Mouse (Mus musculus): ENCODE measurements around the gene Ptpn22.
"Not testable (repeated sequence)": the region's sequence is repeated elsewhere in the genome, so short reads cannot be mapped to it uniquely, and the experiment has no call there.

The Ptpn22 gene

DNA sequence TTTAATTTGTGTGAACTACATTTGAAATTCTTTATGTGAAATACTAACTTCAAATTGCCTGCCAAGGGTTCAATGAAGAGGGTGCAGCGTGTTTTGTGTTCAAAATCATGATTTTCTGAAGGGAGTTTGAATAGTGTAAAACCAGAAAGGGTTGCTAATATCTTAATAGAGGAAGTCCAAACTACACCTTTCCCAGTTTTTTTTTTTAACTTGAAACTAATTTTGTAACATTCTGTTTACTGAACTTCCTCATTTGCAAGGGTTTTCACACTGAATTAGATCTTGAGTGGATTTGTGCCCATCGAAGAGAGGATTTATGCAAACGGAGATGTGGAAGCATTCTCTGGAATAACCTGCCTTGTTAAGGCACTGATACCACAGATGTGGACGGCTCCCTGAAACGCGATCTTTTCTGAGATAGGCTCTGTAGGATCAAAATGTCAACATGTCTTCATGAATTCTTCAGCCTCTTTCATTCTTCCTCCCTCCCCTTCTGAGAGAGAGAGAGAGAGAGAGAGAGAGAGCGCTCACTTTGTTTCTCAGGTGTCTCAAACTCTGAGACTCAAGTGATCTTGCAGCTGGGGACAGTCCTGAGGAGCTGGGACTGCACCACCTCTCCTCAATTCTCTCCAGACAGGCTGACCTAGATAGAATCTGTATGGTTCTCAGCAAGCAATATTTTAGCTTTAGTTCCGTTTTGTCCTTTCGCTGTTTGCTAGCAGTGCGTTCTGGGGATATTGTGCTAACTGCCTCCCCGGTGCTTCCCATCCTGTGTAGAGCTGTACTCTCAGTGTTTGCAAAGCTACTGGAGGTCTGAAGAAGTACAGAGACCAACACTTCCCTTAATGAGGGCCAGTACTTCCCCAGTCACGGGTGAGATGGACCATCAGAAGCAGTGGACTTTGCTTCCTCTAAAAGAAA lies at the start of gene Ptpn22:
TSS of gene Ptpn22 (plus strand) at position 915 of the 921 bp plus-strand sequence.
- peak; percentile 56 for DNase-seq (ENCODE audit: low spot score)

DNA sequence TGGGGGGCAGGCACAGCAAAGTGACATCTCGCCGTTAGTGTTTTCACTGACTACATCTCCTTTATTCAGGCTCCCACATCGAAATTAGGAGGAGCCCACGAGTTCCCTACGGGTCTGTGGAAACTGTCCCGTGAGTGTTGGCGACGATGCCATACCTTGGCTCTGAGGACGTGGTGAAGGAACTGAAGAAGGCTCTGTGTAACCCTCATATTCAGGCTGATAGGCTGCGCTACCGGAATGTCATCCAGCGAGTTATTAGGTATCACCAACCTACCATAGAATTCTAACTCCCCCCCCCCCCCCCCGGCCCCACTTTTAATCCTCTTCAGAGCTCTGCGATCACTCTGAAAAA lies 49.8 kb upstream of the Ptpn22 start:
- no peak for DNase-seq (ENCODE audit: low spot score)

DNA sequence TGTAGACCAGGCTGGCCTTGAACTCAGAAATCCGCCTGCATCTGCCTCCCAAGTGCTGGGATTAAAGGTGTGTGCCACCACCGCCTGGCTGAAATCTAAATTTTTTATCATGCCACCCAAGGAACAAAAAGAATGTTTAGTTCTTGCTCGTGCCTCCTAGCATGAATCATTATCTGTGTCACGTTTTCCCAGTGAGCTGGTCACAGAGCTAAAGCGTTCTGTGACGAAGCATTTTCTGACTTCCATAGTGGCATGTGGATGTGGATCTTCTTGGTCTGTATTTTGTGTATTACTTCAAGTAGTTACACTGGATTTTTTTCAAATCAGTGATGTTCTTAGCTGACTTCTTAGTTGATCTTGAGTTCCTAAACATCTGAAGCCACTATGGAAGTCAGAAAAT lies 48.6 kb upstream of the Ptpn22 start:
- no peak for DNase-seq (ENCODE audit: low spot score)

DNA sequence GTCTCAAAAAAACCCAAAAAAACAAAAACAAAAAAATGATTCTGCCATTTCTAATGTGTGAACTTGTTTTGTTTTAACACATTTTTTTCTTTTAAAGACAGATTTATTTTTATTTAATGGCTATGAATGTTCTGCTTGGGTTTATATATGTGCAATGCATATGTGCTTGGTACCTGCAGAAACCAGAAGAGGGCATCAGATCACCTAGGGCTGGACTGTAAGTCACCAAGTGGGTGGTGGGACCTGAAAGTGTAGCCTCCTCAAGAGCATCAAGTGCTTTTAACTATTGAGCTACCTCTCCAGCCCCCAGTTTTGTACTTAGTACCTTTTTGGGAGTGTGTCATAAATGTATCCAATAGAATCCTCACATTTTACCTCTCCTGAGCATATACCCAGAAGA lies 32.0 kb upstream of the Ptpn22 start:
- DNase-seq (ENCODE audit: low spot score) = no peak

DNA sequence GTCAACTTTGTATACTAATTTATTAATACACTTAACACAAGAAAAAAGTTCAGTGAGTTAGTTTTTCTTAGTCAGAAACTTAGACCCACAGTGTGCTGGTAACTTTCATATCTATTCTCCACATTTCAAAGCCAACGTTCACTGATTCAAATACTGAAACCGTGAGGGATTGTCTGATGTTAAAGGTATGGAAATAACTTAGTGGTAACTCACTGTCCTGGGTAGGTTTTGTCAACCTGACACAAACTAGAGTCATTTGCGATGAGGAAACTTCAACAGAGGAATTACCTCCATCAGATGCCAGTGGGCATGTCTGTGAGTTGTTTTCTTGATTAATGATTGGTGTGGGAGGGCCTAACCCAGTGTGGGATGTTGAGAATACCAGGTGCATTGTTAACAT lies 30.6 kb upstream of the Ptpn22 start:
- no peak for DNase-seq (ENCODE audit: low spot score)

DNA sequence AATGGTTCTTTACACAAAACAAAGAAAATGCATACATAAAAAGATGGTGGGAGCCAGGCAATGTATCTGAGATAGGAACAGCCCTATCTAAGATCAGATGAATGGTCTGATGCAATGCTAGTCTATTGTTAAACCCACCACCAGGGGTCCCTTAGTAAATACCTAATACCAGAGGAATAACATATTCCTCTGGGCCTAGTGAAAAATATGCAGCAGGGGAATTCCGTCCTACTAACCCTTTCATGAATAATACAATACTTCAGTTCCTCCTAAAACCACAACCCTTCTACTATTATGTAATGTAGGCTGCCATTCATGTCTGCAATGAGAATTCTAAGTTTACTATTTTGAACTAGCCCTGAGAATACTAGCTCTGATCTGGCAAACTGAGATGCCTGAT lies 28.9 kb upstream of the Ptpn22 start:
- DNase-seq (ENCODE audit: low spot score) = not testable (repeated sequence)

DNA sequence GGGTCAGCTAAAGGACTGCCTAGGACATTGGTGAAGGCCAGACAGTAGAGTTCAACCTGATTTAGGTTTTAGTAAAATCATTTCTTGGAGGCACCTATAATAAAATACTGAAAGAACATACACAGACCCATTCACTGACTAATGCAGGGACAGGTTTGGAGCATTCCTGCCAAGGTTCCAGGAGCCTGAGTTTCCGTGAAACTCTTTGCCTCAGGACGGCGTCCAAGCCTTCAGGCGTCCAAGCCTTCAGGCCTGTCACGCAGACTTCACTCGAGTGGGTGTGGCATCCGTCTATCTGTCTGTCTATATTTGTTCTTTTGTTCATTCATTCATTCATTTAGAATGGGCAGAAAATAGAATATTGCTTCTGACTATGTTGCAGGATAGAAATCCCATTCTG lies 28.4 kb upstream of the Ptpn22 start:
- DNase-seq (ENCODE audit: low spot score) = no peak

DNA sequence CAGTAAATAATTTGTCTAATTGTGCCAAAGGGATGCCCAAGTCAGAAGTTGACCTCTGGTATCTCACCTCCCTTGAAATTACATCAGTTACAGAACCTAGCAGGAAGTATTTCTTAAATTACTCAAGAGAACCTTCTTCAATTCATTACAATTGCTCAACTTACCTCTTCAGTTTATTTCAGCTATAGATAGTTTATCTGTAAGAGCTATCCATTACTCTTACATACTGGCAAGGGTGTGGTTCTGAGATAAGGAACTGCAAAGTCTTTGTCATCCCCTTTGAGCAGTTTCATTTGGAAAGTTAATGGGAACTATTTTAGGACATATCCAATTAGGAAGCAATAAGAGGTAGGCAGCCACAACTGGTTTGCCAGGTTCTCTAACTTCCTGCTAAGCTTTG lies 27.2 kb upstream of the Ptpn22 start, which contains the start of gene Bcl2l15:
TSS of gene Bcl2l15 (plus strand) at position 176 of the 400 bp plus-strand sequence.
- no peak for DNase-seq (ENCODE audit: low spot score)

DNA sequence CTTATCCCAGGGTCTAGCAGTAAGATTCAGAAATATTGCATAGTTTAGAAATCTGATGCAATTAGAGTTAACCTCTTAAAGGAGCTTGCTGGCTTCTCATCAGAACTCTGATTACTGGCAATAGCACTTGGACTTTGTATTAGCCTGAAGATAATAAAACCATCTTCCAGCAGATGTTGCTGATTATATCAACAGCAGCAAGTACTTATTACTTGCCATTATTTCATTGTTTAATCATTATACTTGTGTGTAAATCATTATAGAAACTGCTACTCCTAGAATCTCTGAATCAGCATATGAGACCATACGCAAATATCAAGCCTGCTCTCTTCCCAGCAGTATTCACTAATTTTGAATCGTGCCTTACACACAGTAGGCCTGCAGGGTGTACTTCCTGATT lies 25.6 kb upstream of the Ptpn22 start:
- DNase-seq (ENCODE audit: low spot score) = no peak

DNA sequence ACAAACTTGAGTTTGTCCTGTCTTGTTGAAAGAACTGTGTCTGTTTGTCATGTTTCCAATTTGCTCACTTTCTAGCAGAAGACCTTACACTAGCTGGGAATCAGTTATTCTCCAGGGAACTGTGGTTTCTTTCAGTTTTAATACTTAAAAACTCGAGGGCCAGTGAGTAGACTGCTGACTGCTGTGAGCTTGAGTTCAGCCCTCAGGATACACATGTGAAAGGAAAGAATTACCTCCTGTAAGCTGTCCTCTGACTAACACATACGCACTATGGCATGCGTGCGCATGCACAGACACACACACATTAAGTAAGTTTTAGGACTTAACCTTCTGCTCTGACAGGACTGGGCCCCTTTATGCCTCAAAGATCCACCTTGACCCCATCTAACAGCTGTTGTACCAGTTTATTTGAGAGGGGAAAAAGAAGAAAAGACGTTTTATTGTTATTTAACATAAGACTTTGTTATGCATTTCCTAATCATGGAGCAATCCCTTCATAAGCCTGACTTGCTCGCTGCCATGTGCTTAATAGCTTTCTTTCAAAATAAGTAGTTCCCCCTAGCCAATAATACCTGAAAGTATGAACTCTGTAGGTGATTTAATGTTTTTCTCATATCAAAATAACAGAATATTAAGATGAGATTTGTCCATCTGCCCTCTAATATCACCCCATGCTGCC lies 24.2 kb upstream of the Ptpn22 start:
- DNase-seq (ENCODE audit: low spot score) = no peak

DNA sequence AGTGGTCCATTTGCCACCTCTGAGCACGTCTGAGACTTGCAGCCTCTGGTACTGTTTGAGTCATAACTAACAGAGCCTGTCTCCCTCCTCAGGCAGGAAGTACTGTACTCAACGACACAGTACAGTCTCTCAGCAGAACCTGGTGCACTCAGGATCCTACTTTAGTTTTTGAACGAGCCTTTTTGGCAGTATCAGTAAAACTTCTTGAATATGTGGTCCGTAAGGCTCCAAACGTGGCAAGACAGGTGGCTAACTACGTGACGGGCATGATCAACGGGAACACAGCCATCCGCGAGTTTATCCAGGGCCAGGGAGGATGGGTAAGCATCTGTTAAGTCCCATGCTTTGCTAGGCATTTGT lies 23.7 kb upstream of the Ptpn22 start:
- DNase-seq (ENCODE audit: low spot score) = no peak

DNA sequence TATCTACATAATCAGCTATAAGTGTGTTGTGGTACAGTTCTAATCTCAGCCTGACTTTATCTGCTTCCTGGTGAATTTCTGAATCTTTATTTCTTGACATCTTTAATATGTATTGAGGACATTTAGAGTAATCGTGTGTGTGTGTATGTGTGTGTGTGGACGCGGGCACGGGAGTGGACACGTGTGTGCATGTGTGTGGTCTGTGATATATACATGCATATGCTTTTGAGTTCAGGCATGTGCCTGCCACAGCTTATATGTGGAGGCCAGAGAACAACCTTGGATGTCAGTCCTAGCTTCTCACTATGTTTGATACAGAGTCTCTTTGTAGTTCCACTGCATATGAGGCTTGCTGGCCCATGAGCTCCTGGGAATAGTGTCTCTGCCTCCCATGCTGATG lies 23.1 kb upstream of the Ptpn22 start:
- DNase-seq (ENCODE audit: low spot score) = no peak

DNA sequence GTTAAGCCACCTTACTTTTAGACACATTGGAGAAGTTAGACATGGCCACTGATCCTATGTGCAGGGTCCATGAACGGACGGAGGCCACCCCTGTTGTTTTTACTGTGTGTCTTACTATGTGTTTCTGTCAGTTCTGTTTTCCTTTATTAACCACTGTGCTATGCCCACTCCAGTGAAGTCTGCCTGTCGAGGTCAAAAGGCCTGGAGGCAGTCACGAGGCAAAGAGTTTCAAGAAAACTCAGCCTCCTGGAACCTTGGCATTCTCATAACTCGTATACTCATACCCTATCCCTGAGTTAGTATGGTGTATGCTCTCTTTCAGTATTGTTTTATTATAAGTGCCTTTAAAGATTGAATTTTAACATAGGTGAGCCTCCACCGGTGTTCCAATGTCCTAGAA lies 19.9 kb upstream of the Ptpn22 start:
- no peak for DNase-seq (ENCODE audit: low spot score)

DNA sequence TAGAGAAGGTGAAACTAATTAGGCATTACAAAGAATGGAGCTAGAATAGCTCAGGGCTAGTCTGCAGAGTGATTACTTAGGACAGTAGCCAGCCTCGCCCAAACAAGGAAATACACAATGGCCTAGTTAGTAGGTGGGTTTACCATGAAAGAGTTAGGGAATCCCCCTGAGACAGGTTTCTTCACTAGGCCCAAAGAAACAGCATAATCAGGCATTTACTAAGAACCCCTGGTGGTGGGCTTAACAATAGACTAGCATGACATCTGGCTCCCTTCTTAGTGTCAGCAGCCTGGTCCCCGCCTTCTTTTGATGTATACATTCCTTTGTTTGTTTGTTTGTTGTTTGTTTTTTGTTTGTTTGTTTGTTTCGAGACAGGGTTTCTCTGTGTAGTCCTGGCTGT lies 19.4 kb upstream of the Ptpn22 start:
- not testable (repeated sequence) for DNase-seq (ENCODE audit: low spot score)

DNA sequence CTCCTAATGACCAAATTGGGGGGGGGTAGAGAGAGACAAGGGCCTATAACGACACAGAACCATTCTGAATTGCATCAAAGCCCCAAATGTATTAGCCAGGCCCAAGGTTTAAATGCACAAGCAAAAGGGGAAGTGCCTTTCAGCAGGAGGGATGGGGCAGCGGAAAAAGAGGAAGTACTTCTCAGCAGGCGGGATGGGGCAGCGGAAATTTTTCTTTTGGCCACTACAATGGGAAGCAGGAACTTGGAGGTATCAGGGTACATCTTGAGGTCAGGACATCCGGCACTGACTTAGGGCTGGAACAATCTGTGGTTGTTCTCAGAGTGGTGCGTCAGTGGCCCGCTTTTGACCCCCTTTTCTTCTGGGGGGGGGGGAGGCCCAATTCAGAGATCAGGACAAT lies 18.6 kb upstream of the Ptpn22 start:
- DNase-seq (ENCODE audit: low spot score) = not testable (repeated sequence)

DNA sequence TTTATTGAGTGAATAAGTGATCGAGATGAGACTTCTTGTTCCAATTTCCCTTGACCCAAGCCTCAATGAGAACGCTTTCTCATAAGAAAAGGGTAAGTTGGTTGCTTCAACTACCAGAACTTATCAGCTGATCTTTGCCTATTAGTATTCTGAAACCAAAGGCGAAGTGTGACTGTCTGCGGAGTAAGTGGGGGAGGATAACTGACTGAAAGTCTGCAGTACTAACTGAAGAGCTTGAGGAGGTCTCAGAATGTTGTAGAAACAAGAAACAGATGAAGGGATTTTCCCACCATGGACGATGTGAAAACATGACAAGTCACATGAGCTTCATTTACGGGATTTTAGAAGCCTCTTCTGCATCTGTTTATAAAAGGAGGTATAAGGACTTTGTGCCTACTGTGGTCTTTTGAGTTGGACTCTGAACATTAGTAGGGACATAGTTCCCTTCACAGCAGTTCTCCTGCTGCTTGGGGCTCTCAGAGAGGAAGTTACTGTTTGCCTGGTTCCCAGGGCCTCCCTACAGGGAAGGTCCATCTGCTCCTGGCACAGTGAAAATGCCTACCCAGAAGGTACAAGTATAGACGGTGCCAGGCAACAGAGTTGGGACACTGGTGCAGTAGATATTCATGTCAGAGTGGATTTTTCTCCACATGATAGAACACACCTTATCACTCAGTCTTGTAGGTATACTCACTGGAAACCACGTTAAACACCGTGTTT lies 8.8 kb upstream of the Ptpn22 start:
- DNase-seq (ENCODE audit: low spot score) = no peak

DNA sequence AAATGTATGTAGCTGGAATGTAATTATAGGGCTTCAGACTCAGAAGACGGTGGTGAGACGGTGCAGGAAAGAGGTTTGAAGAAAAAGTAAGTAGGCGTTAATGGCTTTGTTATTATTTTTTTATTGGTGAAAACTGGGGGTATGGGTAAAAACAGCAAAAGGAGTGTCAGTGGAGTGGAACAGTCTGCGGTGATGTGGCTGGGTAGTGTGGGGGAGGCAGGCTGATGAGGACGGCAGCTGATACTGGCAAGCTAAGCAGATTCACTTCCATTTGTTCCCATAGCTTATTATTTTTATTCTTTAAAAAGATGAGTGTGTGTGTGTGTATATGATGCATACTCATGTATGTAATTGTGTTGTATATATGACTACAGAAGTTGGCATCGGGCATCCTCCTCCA lies 8.1 kb upstream of the Ptpn22 start:
- no peak for DNase-seq (ENCODE audit: low spot score)

DNA sequence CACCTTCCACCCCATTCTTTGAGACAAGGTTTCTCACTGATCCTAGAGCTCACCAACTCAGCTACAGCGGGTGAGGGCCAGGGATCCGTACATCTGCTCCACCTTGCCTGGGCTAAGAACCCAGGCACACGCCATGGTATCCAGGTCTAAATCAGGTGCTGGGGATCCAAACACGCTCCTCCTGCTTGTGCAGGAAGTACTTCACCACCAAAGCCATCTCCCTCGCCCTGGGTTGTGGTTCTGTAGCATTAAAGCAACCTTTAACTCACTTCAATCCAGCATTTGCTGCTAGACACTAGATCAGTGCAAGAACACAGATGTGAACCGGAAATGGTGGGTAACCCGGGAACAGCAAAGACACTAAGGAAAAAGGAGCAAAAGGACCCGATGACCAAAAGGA lies 7.7 kb upstream of the Ptpn22 start:
- no peak for DNase-seq (ENCODE audit: low spot score)

DNA sequence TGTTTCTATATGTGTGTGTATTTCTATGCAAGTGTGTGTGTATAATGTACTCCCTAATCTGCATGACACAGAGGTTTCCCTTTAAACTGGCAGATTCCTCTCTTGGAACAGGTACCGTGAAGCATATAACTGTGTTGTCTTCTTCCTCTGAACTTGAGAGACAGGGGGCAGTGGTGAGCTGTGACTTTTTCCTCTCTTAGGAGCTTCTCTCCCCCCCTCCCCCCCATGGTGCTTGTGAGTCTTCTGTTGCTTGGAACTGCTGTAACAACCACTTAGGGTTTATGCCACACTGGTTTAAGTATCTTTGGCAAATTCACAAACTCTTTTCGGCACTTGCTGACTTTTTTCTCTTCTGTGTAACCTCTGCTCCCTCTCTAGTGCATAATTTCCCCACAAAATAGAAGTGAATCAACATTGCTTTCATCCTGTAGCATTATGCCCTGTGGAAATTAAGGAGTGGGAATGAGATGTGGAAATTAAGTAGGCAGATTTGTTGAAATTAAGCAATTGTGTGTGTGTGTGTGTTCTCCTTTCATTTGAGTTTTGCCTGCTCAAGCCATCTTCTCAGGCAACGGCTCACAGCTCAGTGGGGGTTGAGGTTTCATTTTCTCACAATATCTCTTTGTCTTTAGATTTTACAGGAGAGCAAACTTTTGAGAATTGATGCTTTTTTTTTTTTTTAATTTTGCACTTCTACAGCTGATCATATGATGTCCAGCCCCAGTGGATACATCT lies 6.9 kb upstream of the Ptpn22 start:
- peak; percentile 77 for DNase-seq (ENCODE audit: low spot score)

DNA sequence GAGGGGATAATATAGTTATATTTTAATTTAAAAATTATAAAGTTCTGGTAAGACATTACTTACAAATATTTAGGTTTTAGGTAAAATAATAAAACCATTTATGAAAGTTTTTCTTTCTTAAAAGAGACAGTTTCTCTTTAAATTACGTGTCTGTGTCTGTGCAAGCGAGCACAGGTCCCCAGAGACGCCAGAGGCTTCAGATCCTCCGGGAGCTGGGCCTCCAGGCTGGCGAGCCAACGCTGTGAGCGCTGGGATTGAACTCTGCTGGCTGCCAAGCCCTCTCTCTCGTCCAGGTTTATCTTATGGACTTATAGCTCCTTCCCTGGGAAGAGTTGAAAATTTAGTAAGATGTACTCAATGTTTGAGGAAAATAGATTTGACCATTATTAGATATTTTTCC lies 5.8 kb upstream of the Ptpn22 start:
- no peak for DNase-seq (ENCODE audit: low spot score)

DNA sequence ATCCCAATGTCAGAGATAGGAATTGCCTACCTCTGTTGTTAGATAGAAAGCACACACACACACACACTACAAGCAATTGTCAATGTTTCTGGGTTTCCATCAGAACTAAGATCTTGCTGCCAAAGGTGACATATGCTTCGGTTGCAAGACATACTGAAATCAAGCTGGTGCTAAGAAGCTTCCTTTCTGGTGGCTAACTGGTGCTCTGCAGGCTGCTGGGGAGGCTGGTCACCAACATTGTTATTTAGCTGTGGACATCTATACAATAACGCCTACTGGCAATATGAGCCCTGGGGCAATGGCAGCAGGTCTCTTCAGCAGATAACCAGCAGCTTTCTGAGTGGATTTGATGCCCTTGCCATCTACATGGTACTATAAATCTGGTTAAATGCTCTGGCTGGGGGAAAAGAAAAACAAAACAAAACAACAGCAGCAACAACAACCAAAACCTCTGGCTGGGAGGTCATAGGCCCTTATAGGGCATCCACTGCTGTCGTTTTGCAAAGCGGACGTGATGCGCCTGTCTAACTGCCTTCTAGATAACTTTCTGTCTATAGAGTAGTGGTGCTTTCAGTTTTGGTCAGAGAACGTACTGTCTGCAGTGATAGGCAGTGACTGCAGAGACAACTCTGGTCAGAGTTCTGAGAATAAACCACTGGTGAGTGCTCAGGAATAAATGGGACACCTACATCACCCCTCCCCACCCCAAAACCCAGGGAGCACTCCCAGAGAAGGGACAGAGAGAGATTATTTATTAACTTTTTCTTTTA lies 2.4 kb upstream of the Ptpn22 start:
- no peak for DNase-seq (ENCODE audit: low spot score)

Measured in lung, postnatal 25 days (tissue).